Mouse (Mus musculus): ENCODE results near the gene Phactr2. TPM values are rescaled to one million over a fixed set of nuclear protein-coding genes. Genes with fewer than 3 reads are reported as not detected.

Phactr2 gene
- 41.0 TPM for polyA plus RNA-seq (2014; fragmentation: Illumina TruSeq; extraction: RNeasy Lipid Tissue Mini Kit (QIAGEN cat#74804); ENCODE audit: low read depth, low replicate concordance)

GRCm38 (mm10) chr10:13473833-13474567 is at the start of gene Phactr2:
Gene Phactr2, minus strand, starts transcription at chr10:13474412.

DNA sequence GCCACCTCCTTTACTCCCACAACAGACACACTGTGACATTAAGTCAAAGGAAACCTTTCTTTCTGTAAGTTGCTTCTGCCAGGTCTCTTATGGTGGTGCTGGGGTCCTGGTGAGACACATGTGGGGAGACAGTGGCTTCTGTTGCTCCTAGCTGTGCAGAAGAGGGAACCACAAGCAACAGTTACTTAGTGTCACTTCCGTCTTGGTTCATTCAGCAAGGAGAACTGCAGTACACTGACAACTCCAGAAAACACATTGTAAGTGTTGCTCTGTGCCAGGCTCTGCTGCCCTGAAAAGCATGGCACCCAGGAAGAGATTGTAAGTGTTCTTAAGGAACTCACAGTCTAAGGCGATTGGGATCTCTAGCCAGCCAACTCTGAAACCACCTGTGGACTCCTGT is 25.1 kb upstream of the Phactr2 start, which contains the start of gene Fuca2:
Gene Fuca2 (plus strand): TSS at position 210 of the 400 bp plus-strand sequence.

GRCm38 (mm10) chr10:13192731-13193351 is 281.4 kb downstream of the Phactr2 start, which contains the start of gene Ltv1:
Gene Ltv1, minus strand, starts transcription at chr10:13193168.

GRCm38 (mm10) chr10:13177973-13178624 is 296.1 kb downstream of the Phactr2 start, which contains the start of gene Zc2hc1b:
Gene Zc2hc1b, minus strand, starts transcription at chr10:13178023.

Other genes starting within 250 kb of the Phactr2 start
- gene Fuca2, start 25.1 kb upstream of the Phactr2 start, polyA plus RNA-seq (2014; fragmentation: Illumina TruSeq; extraction: RNeasy Lipid Tissue Mini Kit (QIAGEN cat#74804); ENCODE audit: low read depth, low replicate concordance) = 327 TPM
- gene Adat2, start 78.5 kb upstream of the Phactr2 start, polyA plus RNA-seq (2014; fragmentation: Illumina TruSeq; extraction: RNeasy Lipid Tissue Mini Kit (QIAGEN cat#74804); ENCODE audit: low read depth, low replicate concordance) = 3.1 TPM
- gene Pex3, start 78.7 kb upstream of the Phactr2 start, polyA plus RNA-seq (2014; fragmentation: Illumina TruSeq; extraction: RNeasy Lipid Tissue Mini Kit (QIAGEN cat#74804); ENCODE audit: low read depth, low replicate concordance) = 28.1 TPM